Mouse (Mus musculus) cerebral cortex, adult 2 months (tissue): Measurements from ENCODE around the gene Gm17019.

Experiments
- WGBS: fragments of 180-500 bp; shearing (Covaris S2); methylation state at CpG from one replicate; pipeline ENCODE4 v1.1.7; 2018; 5-methylcytosine and 5-hydroxymethylcytosine counted together

Gm17019 gene

GRCm38 (mm10) chr5:15032898-15033297 is at the start of gene Gm17019:
TSS of gene Gm17019 (minus strand) at chr5:15032998.
- 29% methylated on average over 1 of the region's 1 CpGs for WGBS

GRCm38 (mm10) chr5:15062385-15062715 is 29.6 kb upstream of the Gm17019 start:
- 92% methylated on average over 1 of the region's 1 CpGs for WGBS

GRCm38 (mm10) chr5:15061638-15062384 is 29.0 kb upstream of the Gm17019 start:
- 85% methylated on average over 4 of the region's 4 CpGs for WGBS

GRCm38 (mm10) chr5:15054151-15055025 is 21.6 kb upstream of the Gm17019 start:
- 74% methylated on average over 10 of the region's 10 CpGs for WGBS

- 73% methylated on average over 8 of the region's 8 CpGs for WGBS
These were observed 20.8 kb upstream of the Gm17019 start for GRCm38 (mm10) chr5:15053606-15053962.

GRCm38 (mm10) chr5:15052945-15053605 is 20.3 kb upstream of the Gm17019 start:
- 79% methylated on average over 4 of the region's 4 CpGs for WGBS

- 74% methylated on average over 2 of the region's 2 CpGs for WGBS
These were observed 18.0 kb upstream of the Gm17019 start for GRCm38 (mm10) chr5:15050807-15051206.

- WGBS = 79% methylated on average over 9 of the region's 9 CpGs
These were observed 12.3 kb upstream of the Gm17019 start for GRCm38 (mm10) chr5:15044830-15045767.

GRCm38 (mm10) chr5:15040784-15041183 is 8.0 kb upstream of the Gm17019 start:
- WGBS = 66% methylated on average over 4 of the region's 4 CpGs

GRCm38 (mm10) chr5:15039984-15040383 is 7.2 kb upstream of the Gm17019 start:
- 81% methylated on average over 4 of the region's 4 CpGs for WGBS

GRCm38 (mm10) chr5:15024316-15024715 is 8.5 kb downstream of the Gm17019 start:
- 85% methylated on average over 1 of the region's 1 CpGs for WGBS

GRCm38 (mm10) chr5:15020067-15020466 is 12.7 kb downstream of the Gm17019 start:
- 67% methylated on average over 2 of the region's 2 CpGs for WGBS

GRCm38 (mm10) chr5:15010639-15011582 is 21.9 kb downstream of the Gm17019 start:
- 80% methylated on average over 11 of the region's 11 CpGs for WGBS

- WGBS = 62% methylated on average over 3 of the region's 3 CpGs
These were observed 25.9 kb downstream of the Gm17019 start for GRCm38 (mm10) chr5:15006907-15007306.

- 68% methylated on average over 3 of the region's 3 CpGs for WGBS
These were observed 26.5 kb downstream of the Gm17019 start for GRCm38 (mm10) chr5:15006288-15006687.

- WGBS = 62% methylated on average over 3 of the region's 4 CpGs
These were observed 27.2 kb downstream of the Gm17019 start for GRCm38 (mm10) chr5:15005584-15005983.

- 72% methylated on average over 5 of the region's 5 CpGs for WGBS
These were observed 27.9 kb downstream of the Gm17019 start for GRCm38 (mm10) chr5:15004569-15005562.

GRCm38 (mm10) chr5:14998077-14998476 is 34.7 kb downstream of the Gm17019 start:
- 75% methylated on average over 9 of the region's 9 CpGs for WGBS

- 83% methylated on average over 4 of the region's 4 CpGs for WGBS
These were observed 35.2 kb downstream of the Gm17019 start for GRCm38 (mm10) chr5:14997556-14997955.
